Mouse (Mus musculus) kidney, adult 2 months (tissue): ENCODE data around the gene Epo.

ENCODE experiments used
- CTCF ChIP-seq: fragments of 200-500 bp; conservative IDR thresholded peaks from 2 replicates; pipeline ENCODE4 v1.5.1; 2011; ENCODE audit warnings: low read depth, mild to moderate bottlenecking, control low read depth, low read length, moderate library complexity, mixed read lengths; ENCODE audit not compliant: insufficient read depth, insufficient read length
- POLR2A ChIP-seq: fragments of 200-500 bp; IDR thresholded peaks from one replicate; pipeline ENCODE4 v1.6.1; 2011; ENCODE audit warnings: low read depth, low read length, control low read depth

- no peak for TF ChIP-seq CTCF
- TF ChIP-seq POLR2A, result no peak
These were observed 4.6 kb downstream of the Epo start for GRCm38 (mm10) chr5:137528247-137528968.
